Mouse (Mus musculus) cerebellum, adult 18-20 months (tissue): ENCODE data around the gene Rtl10.
"Not testable (repeated sequence)": the region's sequence is repeated elsewhere in the genome, so short reads cannot be mapped to it uniquely, and the experiment has no call there.

Experiments
- DNase-seq, 2 experiments: peaks; one replicate each; pipeline ENCODE4 v3.0.0; 2021

The Rtl10 gene

DNA sequence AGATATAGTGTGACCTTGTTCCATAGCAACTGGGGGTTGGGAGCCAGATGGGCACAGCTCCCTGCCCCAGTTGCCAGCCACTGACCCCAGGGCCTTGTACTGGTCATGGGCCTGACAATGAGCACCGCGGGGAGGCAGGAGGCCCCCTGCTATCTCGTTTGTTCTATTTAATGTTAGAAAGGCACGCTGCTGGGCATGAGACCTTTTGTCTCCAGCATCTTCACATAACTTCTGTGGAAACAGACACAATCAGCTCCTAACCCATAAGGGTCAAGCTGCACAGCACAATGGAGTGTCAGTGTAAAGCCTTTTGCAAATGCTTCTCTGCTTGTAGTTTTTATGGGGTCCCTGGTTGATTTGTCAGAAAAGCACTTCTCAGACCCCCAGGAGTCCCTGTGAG lies 14.3 kb upstream of the Rtl10 start:
- DNase-seq = no peak

DNA sequence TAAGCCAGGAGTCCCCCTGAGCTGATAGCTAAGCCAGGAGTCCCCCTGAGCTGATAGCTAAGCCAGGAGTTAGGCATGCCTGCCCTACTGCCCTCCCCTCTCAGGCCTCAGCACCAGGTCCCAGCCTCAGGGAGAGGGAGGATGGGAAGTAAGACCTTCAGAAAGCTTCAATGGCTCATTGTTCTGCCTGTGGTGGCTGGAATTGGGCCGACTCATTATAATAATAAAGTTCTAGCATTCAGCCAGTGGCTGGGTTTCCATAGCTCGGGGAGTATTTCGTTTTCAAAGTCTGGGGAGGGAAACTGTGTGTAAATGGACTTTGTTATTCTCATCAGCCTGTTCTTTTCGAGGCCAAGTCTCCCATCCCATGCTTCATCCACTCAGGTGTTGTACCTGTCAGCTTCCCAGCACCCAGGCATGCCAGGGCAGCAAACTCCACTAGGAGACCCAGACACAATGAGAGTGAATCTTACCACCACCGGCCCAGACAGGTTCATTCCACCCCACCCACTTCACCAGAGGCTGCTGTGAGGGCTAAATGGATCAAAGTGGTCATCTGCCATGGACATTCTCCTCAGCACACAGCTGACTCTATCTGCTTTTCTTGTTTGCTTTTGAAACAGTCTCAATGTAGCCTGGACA lies 13.8 kb upstream of the Rtl10 start:
- DNase-seq = no peak

DNA sequence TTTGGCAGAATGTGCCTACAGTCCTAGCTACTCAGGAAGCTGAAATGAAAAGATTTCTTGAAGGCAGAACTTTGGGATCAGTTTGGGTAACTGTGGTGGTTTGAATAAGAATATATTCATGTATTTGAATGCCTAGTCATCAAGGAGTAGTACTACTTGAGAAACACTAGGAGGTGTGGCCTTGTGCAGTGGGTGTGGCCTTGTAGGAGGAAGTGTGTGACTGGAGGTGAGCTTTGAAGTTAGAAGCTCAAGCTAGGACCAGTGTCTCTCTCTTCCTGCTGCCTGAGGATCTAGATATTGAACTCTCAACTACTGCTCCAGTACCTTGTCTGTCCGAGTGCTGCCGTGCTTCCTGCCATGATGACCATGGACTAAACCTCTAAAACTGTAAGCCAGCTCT lies 12.6 kb upstream of the Rtl10 start:
- no peak for DNase-seq

DNA sequence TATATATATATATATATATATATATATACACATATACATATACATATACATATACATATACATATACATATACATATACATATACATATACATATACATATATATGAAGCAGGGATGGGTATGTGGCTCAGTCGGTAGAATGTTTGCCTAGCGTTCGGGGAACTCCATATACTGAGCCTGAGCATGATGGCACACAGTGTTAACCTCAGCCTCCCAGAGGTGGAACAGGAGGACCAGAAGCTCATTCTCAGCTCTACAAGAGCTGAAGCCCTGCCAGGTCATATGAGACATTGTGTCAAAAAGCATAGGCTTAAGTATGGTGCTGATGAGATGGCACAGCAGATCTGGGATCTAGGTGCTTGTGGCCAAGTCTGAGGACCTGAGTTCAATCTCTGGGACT lies 8.4 kb upstream of the Rtl10 start:
- DNase-seq = no peak

DNA sequence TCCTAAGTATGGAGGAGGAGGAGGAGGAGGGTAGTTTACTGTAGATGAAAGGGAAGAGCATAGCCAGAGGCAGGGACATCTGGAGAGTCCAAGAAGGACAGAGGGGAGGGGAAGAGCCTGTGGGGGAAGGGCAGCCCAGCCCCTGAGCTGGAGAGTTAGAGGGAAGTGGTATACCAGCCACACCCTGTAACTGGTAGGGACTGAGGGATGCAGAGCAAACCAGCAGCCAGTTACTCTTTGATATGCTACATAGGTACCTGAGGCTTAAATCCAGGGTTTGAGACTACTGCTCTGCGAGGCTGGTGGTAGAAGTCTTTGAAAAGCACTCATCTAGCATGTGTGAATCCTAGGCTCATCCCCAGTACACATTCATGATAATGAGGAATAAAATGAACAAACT lies 7.8 kb upstream of the Rtl10 start:
- no peak for DNase-seq

DNA sequence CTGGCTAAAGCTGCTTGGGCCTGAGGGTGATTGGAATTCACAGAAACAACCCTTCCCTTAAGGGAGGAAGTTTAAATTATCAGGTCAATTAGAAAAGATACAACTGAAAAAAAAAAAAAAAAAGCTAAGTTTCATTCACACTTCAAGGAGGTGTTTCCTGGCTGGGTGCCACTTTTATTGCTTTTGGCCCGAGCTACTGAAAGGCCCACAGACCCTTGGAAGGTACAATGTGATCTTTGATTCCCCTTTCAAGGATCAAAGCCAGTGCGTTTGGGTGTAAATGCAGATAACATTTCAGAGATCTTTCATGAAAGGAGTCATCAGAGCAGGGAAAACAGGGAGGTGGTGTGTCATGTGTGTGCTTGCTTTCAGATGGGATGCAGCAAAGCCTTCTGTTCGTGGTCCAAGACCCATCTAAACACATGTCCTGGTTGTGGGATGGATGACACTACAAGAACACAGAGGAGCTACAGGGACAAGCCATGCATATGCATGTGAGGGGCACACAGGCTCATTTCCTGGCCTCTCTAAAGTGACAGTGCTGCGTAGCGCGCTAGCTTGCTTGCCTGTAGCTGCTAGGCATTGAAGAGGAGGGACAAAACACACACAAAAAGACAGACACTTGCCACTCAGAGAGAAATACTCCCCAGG lies 711 bp upstream of the Rtl10 start:
- peak in 1 of 2 experiments; percentile 25 for DNase-seq

DNA sequence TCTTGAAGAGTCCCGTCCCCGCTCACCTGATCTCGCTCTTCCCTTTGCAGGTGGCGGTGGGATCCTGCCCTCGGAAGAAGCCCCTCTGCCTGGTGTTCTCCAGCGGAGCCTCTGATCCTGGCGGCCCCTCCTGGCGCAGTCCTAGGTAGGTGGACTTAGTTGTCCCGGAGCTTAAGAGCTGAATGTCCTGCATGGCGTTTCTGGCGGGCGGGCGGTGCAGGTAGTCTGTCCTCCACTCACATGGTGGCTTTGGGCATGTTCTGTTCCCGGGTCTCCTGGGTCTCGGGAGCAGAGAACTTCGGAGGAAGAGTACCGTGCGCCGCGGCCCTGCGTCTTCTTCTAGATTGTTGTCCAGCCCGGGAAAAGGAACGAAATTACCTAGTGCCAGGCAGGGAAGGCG lies 295 bp downstream of the Rtl10 start:
- peak in 1 of 2 experiments; percentile 36 for DNase-seq

DNA sequence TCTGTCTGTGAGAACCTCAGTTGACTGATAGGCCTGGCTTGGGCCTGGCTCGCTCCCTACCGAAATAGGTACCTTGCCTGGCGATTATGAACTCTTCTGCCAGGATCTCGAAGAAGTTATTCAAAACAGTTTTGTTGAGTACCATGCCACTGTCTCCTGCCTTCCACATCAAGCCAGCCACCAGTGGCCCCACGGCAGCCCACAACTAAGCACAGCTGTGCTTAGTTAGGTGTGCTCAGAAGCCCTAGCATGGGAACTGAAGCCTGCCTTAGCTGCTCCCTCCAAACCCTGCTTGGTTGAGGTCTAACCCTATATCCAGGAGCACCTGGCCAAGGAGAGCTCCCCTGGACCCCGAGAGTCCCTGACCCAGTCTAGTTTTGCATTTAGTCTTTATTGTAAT lies 2.8 kb downstream of the Rtl10 start:
- no peak for DNase-seq

DNA sequence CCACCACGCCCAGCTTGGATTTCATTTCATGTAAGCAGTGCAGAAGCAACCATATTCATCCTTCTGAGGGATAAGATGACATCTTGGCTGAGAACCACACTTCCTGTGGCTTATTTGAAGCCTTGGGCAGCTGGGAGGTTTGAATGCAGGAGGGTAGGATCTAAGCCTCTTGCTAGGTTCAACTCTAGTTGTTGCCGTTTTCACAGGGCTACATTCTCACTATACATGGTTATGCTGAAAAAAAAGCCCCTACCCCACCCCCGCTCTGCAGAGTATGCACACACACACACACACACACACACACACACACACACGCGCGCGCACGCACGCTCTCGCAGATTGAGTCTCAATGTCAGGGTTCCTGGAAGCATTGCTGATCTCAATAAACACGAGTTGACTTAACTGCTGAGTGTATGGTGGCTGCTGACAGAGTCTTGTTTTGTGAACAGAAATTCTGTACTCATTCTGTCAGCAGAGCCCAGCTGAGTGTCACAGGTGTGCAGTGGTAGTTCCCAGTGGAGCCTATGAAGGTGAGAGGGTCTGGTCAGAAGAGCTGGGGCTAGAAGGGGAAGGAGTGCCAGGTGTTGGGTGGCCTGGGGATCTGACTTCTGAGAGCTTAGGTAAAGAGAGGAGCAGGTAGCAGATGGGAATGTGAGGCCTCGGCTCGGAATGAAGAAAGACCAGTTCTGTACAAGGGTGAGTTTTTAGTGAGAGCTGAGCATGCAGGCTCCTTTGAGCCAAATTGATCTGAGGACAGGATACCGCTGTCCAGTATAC lies 5.1 kb downstream of the Rtl10 start:
- no peak for DNase-seq

DNA sequence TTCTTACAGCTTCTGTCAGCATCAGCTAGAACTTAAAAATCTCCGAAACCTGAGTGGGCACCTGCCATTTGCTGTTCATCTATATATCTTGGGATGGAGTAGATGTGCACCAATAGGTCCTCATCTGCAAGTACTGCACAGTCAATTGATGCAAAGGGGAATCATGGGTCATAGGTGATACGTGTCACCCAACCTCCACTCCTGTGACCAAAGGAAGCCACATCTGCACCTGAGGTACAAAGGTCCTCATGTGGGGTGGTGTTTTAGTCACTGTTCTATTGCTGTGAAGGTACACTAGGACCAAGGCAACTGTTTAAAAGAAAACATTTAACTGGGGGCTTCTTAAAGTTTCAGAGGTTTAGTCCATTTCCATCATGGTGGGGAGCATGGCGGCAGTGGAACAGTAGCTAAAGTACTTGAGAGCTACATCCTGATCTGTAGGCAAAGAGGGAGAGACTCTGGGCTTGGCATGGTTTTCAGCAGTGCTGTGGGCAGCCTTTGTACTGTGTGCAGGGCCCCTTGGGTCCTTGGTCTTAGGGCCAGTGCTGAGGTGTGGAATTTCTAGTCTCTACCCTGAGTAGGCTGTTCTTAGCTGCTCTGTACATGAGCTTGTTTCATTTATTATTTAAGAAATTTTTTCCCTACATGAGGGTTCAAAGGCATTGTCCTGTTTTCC lies 8.0 kb downstream of the Rtl10 start:
- DNase-seq = no peak

DNA sequence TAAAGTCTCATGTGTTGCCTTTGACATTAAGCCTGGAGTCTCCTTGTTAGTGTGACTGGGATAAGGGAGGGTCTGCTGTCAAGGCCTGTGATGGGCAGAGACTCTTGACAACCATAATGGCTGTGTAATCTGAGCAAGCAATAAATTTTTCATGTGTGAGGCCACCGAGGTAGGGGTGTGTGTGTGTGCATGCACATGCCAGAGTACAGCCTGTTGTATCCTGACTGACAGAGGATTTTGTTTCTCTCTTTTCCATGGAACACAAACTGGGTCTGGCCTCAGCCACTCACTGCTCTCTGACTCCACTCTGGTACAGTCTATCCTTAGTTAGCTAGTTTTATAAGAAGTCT lies 8.5 kb downstream of the Rtl10 start:
- no peak for DNase-seq

DNA sequence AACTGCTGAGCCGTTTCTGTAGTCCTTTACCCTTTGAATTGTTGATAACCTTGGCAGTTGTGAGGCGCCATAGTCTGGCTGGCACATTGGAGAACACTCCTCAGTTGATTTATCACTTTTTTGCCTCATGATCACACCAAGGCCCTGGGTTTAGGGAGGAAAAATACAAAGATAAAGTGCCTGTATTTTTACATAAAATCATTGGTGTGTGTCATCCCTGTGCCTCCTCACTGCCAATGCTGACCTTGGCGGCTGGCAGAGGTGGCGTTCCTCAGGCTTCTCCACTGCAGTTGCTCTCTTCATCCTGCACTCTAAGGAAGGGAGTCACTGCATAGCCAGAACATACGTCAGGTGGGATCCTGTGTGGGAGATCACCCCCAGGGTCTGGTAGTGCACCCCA lies 13.0 kb downstream of the Rtl10 start:
- DNase-seq = no peak

DNA sequence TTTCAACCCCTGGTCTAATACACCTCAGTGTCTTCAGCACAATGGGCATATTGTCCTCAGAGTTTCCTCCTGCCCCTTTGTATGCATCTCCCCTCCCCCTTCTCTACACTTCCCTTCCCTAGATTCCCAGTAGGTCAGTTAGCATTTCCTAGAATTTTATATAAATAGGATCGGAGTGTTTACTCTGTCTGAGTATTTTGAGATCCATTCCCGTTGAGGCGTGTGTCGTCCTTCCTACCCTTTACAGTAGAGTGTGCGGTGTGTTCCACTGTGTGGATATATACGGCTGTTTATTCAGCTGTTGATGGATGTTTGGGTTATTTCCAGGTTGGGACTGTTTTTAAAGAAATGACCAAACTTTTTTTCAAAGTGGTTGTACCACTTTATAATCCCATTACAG lies 14.8 kb downstream of the Rtl10 start:
- DNase-seq = no peak

DNA sequence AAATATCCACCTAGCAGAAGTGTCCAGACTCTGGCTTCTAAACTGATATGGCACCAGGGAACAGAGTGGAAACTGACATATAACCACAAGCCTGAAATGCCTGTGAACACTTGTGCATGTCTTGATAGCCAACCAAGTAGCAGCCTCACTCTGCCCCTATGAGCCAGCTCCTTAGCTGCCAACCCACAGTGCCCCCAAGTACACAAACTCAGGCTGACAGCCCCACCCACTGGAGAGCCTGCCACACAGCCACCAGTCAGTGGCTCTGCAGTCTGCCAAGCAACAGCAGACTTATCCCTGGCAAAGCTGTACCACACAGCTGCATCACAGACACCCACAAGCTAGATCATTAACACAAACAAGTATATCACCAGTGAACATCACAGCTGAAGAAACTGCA lies 19.4 kb downstream of the Rtl10 start:
- no peak for DNase-seq

DNA sequence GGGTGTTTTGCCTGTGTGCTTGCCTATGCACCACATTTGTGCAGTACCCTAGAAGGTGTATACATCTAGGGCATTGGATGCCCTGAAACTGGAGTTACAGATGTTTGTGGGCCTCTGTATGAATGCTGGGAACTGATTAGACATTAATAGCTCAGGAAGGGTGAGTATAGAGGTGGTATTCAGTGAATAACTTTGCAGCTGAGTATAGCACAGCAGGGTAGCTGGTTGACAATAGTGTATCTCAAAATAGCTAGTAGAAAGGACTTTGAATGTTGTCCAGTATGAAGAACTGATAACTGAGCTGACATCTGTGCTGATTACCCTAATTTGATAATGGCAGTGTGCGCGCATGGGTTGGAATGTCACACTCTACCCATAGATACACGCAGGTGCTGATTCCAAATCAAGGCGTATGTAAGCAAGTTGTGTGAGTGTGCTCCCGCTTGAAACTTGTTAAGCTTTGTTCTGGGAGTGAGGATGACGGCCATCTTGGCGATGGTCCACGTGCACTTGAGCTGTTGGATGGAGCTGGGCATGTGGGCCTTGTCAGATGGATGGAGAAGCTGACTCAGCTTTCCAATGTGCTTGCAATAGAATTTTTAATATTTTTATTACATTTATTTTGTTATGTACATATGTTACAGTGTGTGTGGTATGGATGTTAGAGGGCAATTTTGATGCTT lies 25.0 kb downstream of the Rtl10 start:
- no peak for DNase-seq

DNA sequence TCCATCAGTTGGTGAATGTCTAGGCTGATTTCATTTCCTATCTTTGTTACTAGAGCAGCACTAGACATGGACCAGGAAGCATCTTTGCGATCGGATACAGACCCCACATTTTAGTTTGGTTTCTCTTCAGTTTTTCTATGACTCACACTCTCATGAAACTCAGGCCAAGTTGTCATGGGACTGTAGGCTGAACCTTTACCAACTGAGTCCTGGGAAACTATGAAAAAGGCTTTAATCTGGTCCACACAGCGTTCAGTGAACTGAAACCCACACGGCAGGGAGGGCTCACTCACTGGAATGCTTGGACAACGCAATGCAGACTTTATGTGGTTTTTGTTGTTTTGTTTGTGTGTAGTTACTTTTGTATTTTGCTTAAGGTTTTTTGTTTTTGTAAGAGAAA lies 30.0 kb downstream of the Rtl10 start:
- DNase-seq = no peak

DNA sequence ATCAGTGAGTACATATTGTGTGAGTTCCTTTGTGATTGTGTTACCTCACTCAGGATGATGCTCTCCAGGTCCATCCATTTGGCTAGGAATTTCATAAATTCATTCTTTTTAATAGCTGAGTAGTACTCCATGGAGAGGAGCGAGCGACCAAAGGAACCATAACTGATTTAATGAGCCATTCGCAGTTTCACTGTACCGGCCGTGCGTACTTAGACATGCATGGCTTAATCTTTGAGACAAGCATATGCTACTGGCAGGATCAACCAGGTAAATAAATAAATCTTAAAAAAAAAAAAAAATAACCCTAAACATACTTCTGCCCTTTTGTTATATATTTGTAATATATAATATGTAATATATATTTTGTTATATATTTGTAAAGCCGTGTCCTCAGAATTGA lies 34.4 kb downstream of the Rtl10 start:
- DNase-seq = not testable (repeated sequence)

DNA sequence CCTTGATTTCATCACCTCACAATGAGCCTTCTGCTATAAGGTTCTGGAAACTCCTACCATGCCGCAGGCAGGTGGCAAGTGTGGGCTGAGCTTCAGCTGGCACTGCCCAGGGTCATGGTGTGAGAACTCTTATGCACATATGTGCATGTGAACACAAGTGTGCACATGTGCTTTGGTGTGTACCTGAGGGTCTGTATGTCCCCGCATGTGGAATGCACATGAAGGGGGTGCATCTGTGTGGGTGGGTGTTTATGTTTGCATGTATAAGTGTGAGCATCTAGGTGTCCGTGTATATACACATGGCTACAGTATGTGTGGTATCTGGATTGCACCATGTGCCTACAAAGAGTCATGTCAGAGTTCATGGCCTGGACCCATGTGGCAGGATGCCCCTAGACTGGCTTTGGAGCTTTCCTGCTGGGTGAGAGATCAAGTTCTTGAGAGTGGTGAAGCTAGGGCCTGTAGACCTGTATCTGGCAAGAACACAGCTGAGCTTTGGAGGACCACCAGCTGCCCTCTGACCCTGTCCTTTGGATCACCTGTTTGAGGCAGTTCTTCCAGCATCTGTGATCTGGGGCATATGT lies 38.8 kb downstream of the Rtl10 start:
- no peak for DNase-seq

DNA sequence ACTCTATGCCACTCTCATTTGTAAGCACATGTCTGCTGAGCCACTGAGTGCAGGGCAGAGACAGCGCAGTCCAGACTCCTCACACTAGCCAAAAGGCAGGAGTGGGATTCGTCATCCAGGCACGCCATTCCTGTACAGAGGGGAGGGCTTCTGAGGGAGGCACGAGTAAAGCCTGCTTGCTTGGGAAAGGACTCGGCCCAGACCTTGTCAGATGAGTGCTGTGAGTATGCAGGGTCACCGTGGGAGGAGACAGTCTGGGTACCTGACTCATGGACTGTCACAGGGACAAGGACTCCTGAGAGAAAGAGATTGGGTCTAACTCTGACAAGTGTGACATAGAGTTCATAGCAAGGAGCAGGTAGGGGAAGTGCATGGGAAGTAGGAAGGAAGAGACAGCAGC lies 40.6 kb downstream of the Rtl10 start:
- no peak for DNase-seq

DNA sequence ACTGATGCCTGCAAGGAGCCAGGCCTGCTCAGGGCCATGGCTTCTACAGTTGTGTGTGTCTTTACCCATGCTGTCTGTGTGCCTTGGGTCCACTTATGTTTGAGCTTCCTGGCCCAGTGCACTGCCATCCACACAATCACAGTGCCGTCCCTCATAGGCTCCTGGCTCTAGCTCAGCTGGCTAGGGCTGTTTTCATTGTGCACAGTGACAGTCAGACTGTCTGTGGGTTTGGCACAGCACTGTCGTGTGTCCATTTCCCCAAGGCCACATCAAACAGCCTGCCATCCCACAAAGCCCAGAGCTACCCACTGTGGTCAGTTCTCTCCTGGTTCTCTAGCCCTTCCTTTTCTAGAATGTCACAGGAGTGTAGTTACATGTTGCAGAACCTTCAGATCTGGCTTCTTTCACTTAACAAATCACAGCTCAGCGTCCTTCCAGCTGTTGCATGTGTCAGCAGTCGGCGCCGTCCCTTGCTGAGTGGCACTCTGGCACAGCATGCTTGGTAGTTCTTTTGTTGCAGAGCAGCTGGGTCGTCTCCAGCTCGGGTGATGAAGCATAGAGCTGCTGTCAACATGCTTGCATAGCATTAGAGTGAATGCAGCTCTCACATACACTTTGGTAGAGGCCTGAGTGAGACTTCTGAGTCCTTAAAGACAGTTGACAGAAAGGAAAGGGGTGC lies 44.6 kb downstream of the Rtl10 start:
- DNase-seq = no peak

DNA sequence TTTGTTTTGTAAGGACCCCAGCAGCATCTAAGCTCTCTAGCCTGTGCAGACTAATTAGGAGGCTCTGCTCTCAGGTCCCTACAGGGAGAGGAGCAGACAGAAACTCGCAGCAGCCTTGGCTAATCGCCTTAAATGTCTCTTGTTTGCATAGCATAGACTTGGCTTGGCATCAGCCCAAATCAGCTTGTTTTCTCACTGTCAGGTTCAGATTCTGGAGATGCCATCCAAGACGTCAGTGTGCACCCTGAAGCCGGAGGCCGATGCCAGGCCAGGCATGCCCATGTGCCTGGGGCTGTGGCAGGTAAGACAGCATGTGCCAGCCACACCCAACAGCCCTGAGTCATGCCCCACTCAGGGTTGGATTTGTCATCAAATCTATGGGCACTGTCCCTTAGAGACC lies 49.2 kb downstream of the Rtl10 start:
- DNase-seq = no peak
